24 mouse cellular contexts compared by ENCODE assay signal in genomic region chr2:170642338-170642806, GRCm38 (mm10). TPM values are rescaled to one million over a fixed set of nuclear protein-coding genes. Genes with fewer than 3 reads are reported as not detected.
DNase-seq lines count a peak whose midpoint lies in the region; ATAC-seq and TF ChIP-seq lines count a peak whose summit lies in the region.
"Had no signal": no experiment of that assay in that cellular context is flagged by ENCODE, and none has a peak within 500 bp of the region (broad histone marks: within the 10 kb centered on the region; RNA-seq: fewer than 3 reads in every experiment).

No protein-coding gene starts in this region.

- no peak for TF ChIP-seq CTCF in forebrain, postnatal 0 days (IDR thresholded peaks at IDR 0.05; ENCODE audit: low read depth)
- TF ChIP-seq CTCF in hindbrain, postnatal 0 days (IDR thresholded peaks at IDR 0.05; ENCODE audit: low read depth), result no peak
- no peak for TF ChIP-seq CTCF in midbrain, postnatal 0 days (IDR thresholded peaks at IDR 0.05)

- peaks cover 7% of the 10 kb centered on the region for H3K4me1 ChIP-seq in neural tube, embryonic 11.5 days (ENCODE audit: control insufficient read depth, insufficient read depth, low read length)
- peaks cover 24% of the 10 kb centered on the region for H3K4me1 ChIP-seq in forebrain, postnatal 0 days (ENCODE audit: insufficient read depth)
- H3K4me1 ChIP-seq in hindbrain, postnatal 0 days (ENCODE audit: insufficient read depth, low read length), result peaks cover 14% of the 10 kb centered on the region
- peaks cover 4% of the 10 kb centered on the region; the same call in 1 of the 2 replicates for H3K4me1 ChIP-seq in midbrain, postnatal 0 days (ENCODE audit: insufficient read depth, low read length)
- H3K4me1 ChIP-seq: megakaryocyte, embryonic 14.5 days had no signal

- no peaks in the 10 kb centered on the region for H3K27me3 ChIP-seq in neural tube, embryonic 11.5 days (ENCODE audit: control insufficient read depth, insufficient read depth, low read length)
- H3K27me3 ChIP-seq in forebrain, postnatal 0 days (ENCODE audit: insufficient read depth, low read length), result no peaks in the 10 kb centered on the region
- no peaks in the 10 kb centered on the region for H3K27me3 ChIP-seq in hindbrain, postnatal 0 days (ENCODE audit: insufficient read depth, low read length)
- no peaks in the 10 kb centered on the region for H3K27me3 ChIP-seq in midbrain, postnatal 0 days (ENCODE audit: insufficient read depth, low read length)
- H3K27me3 ChIP-seq: megakaryocyte, embryonic 14.5 days had no signal

- WGBS in neural tube, embryonic 11.5 days, result 49% methylated on average over 4 of the region's 4 CpGs
- WGBS in forebrain, postnatal 0 days, result 10% methylated on average over 4 of the region's 4 CpGs
- WGBS in hindbrain, postnatal 0 days, result 7% methylated on average over 4 of the region's 4 CpGs
- WGBS in midbrain, postnatal 0 days, result 10% methylated on average over 4 of the region's 4 CpGs

- no peak overlapping the region for H3K4me3 ChIP-seq in neural tube, embryonic 11.5 days (ENCODE audit: low read depth, low read length)
- H3K4me3 ChIP-seq in forebrain, postnatal 0 days (ENCODE audit: low read depth, low read length), result no peak overlapping the region
- H3K4me3 ChIP-seq in hindbrain, postnatal 0 days (ENCODE audit: low read length), result no peak overlapping the region
- no peak overlapping the region for H3K4me3 ChIP-seq in midbrain, postnatal 0 days (ENCODE audit: low read depth, low read length)
- H3K4me3 ChIP-seq: megakaryocyte, embryonic 14.5 days had no signal

- H3K9me3 ChIP-seq in neural tube, embryonic 11.5 days (ENCODE audit: control insufficient read depth, low read length), result no peaks in the 10 kb centered on the region
- no peaks in the 10 kb centered on the region for H3K9me3 ChIP-seq in forebrain, postnatal 0 days (ENCODE audit: low read length)
- no peaks in the 10 kb centered on the region for H3K9me3 ChIP-seq in hindbrain, postnatal 0 days (ENCODE audit: low read length)
- no peaks in the 10 kb centered on the region for H3K9me3 ChIP-seq in midbrain, postnatal 0 days (ENCODE audit: low read length)

- H3K4me2 ChIP-seq in neural tube, embryonic 11.5 days (ENCODE audit: low read depth), result no peak overlapping the region
- H3K4me2 ChIP-seq in forebrain, postnatal 0 days (ENCODE audit: low read depth), result no peak overlapping the region
- H3K4me2 ChIP-seq in hindbrain, postnatal 0 days (ENCODE audit: low read depth, low read length), result no peak overlapping the region
- no peak overlapping the region for H3K4me2 ChIP-seq in midbrain, postnatal 0 days (ENCODE audit: low read depth, low read length, poor library complexity, severe bottlenecking)

- no peaks in the 10 kb centered on the region for H3K36me3 ChIP-seq in neural tube, embryonic 11.5 days (ENCODE audit: control insufficient read depth, insufficient read depth, low read length)
- no peaks in the 10 kb centered on the region for H3K36me3 ChIP-seq in forebrain, postnatal 0 days (ENCODE audit: insufficient read depth)
- no peaks in the 10 kb centered on the region for H3K36me3 ChIP-seq in hindbrain, postnatal 0 days (ENCODE audit: insufficient read depth, low read length)
- no peaks in the 10 kb centered on the region for H3K36me3 ChIP-seq in midbrain, postnatal 0 days (ENCODE audit: insufficient read depth, low read length)

- ATAC-seq in neural tube, embryonic 11.5 days (ENCODE audit: insufficient read depth, low FRiP score, low TSS enrichment), result peak; percentile 41; the same call in 1 of the 2 replicates
- ATAC-seq in forebrain, postnatal 0 days, result peak; percentile 36
- ATAC-seq in hindbrain, postnatal 0 days, result peak; percentile 59; the same call in 1 of the 2 replicates
- no peak for ATAC-seq in midbrain, postnatal 0 days (ENCODE audit: low FRiP score)

- DNase-seq in neural tube, embryonic 11.5 days (ENCODE audit: low spot score), result no peak
- no peak for DNase-seq in neural tube, embryonic 10.5 days (ENCODE audit: extremely low spot score, low spot score)
- DNase-seq in forebrain, postnatal 0 days, result no peak
- DNase-seq in hindbrain, postnatal 0 days (ENCODE audit: low spot score), result peak; percentile 45
- peak; percentile 56 for DNase-seq in midbrain, postnatal 0 days (ENCODE audit: low spot score)
- no peak for DNase-seq in cerebellum, postnatal 36 days
- no peak for DNase-seq in right cerebral cortex, postnatal 14 days
- DNase-seq in thymus, postnatal 25 days, result no peak
- DNase-seq: cerebellum, adult 9-10 months; gastrocnemius, postnatal 14 days; kidney, adult 8-10 months; kidney, postnatal 4 days; lung, postnatal 10 days; thymus, postnatal 36 days had no signal

- H3K9ac ChIP-seq in neural tube, embryonic 11.5 days (ENCODE audit: low read length), result no peak overlapping the region
- H3K9ac ChIP-seq in forebrain, postnatal 0 days, result no peak overlapping the region
- no peak overlapping the region for H3K9ac ChIP-seq in hindbrain, postnatal 0 days (replicated peaks; ENCODE audit: low read length)
- no peak overlapping the region for H3K9ac ChIP-seq in midbrain, postnatal 0 days (replicated peaks; ENCODE audit: low read length, poor library complexity, severe bottlenecking)

- H3K27ac ChIP-seq in neural tube, embryonic 11.5 days (ENCODE audit: low read depth, low read length), result no peak overlapping the region
- H3K27ac ChIP-seq in forebrain, postnatal 0 days (ENCODE audit: low read depth, low read length), result no peak overlapping the region; the same call in 1 of the 2 replicates
- no peak overlapping the region for H3K27ac ChIP-seq in hindbrain, postnatal 0 days
- H3K27ac ChIP-seq in midbrain, postnatal 0 days (ENCODE audit: low read depth, low read length), result no peak overlapping the region

RNA-seq across cellular contexts. Expression of gene 4930470P17Rik, which starts 40.6 kb away (rescaled TPM):
- polyA plus RNA-seq in neural tube, embryonic 11.5 days (2014; fragmentation: Nextera tagmentation; extraction: Ambion mirVana), result not detected in 2 replicates
- total RNA-seq in forebrain, postnatal 0 days (2014; rRNA removed), result not detected in 2 replicates
- polyA plus RNA-seq in forebrain, postnatal 0 days (2015; fragmentation: Nextera tagmentation; extraction: Ambion mirVana), result 0.11 and 0.16 TPM in 2 replicates
- not detected in 2 replicates for total RNA-seq in hindbrain, postnatal 0 days (2014; rRNA removed)
- polyA plus RNA-seq in hindbrain, postnatal 0 days (2015; fragmentation: Nextera tagmentation; extraction: Ambion mirVana), result 0.21 and 0.26 TPM in 2 replicates
- total RNA-seq in midbrain, postnatal 0 days (2014; rRNA removed), result not detected in 2 replicates
- polyA plus RNA-seq in midbrain, postnatal 0 days (2015; fragmentation: Nextera tagmentation; extraction: Ambion mirVana), result not detected in 2 replicates
- total RNA-seq: adrenal gland, adult 18-20 months; gastrocnemius, postnatal 14 days; heart, adult 8-10 months; layer of hippocampus, postnatal 10 days; left cerebral cortex, postnatal 10 days; MEL had no signal
- polyA plus RNA-seq: frontal cortex, adult 2 months; heart, postnatal 0 days; limb, embryonic 14.5 days; liver, embryonic 16.5 days had no signal

Comparison
In these comparisons a context has a peak if more than half of its experiments do, and no peak if none do; other contexts are left out.
1. DNase-seq: peak in hindbrain, postnatal 0 days (single experiment) and midbrain, postnatal 0 days (single experiment); none in neural tube, embryonic 11.5 days (single experiment), neural tube, embryonic 10.5 days (single experiment), forebrain, postnatal 0 days (single experiment), cerebellum, postnatal 36 days (0 of 2), right cerebral cortex, postnatal 14 days (single experiment) and thymus, postnatal 25 days (single experiment).